Mouse (Mus musculus) ES-Bruce4 (cell line): Measurements from ENCODE around the gene Cox7b2.
"Not testable (repeated sequence)": the region's sequence is repeated elsewhere in the genome, so short reads cannot be mapped to it uniquely, and the experiment has no call there.

Experiments used
- CTCF ChIP-seq: IDR thresholded peaks from one replicate; pipeline ENCODE4 v1.8.1; 2011; ENCODE audit warnings: low read depth, low read length
- POLR2A ChIP-seq: IDR thresholded peaks from one replicate; pipeline ENCODE4 v1.8.1; 2011; ENCODE audit warnings: low read length; ENCODE audit not compliant: insufficient read depth

- TF ChIP-seq POLR2A, CTCF: not testable (repeated sequence)
Observed at GRCm38 (mm10) chr5:71525486-71525885, 22.5 kb downstream of the Cox7b2 start.
